28 mouse cellular contexts compared by ENCODE assay signal in genomic region chr1:139292023-139292422, GRCm38 (mm10).
DNase-seq lines count a peak whose midpoint lies in the region; ATAC-seq lines count a peak whose summit lies in the region.
"Had no signal": no experiment of that assay in that cellular context is flagged by ENCODE, and none has a peak within 500 bp of the region (broad histone marks: within the 10 kb centered on the region; RNA-seq: fewer than 3 reads in every experiment).

No protein-coding gene starts in this region.

- H3K4me3 ChIP-seq in kidney, embryonic 16.5 days (ENCODE audit: low read length): no peak overlapping the region
- H3K4me3 ChIP-seq in midbrain, embryonic 14.5 days (replicated peaks; ENCODE audit: low read depth, low read length): no peak overlapping the region
- H3K4me3 ChIP-seq in midbrain, embryonic 15.5 days: no peak overlapping the region
- H3K4me3 ChIP-seq: forebrain, embryonic 13.5 days; heart, embryonic 10.5 days; heart, embryonic 15.5 days; hindbrain, embryonic 13.5 days; liver, embryonic 12.5 days; neural tube, embryonic 15.5 days had no signal

- 48% methylated on average over 4 of the region's 4 CpGs for WGBS in kidney, embryonic 16.5 days
- 23% methylated on average over 4 of the region's 4 CpGs for WGBS in midbrain, embryonic 14.5 days
- WGBS in midbrain, embryonic 15.5 days: 29% methylated on average over 4 of the region's 4 CpGs

- no peak overlapping the region for H3K9ac ChIP-seq in kidney, embryonic 16.5 days (replicated peaks; ENCODE audit: low read length)
- no peak overlapping the region for H3K9ac ChIP-seq in midbrain, embryonic 14.5 days (replicated peaks; ENCODE audit: low read length)
- H3K9ac ChIP-seq in midbrain, embryonic 15.5 days: no peak overlapping the region
- H3K9ac ChIP-seq: forebrain, embryonic 13.5 days; heart, embryonic 15.5 days; hindbrain, embryonic 13.5 days; liver, embryonic 12.5 days; liver, postnatal 0 days; neural tube, embryonic 15.5 days had no signal

- no peak overlapping the region for H3K4me2 ChIP-seq in kidney, embryonic 16.5 days (replicated peaks; ENCODE audit: low read depth, low read length)
- H3K4me2 ChIP-seq in midbrain, embryonic 14.5 days (ENCODE audit: low read length): no peak overlapping the region
- no peak overlapping the region for H3K4me2 ChIP-seq in midbrain, embryonic 15.5 days
- H3K4me2 ChIP-seq: forebrain, embryonic 13.5 days; heart, embryonic 15.5 days; hindbrain, embryonic 13.5 days; liver, embryonic 12.5 days; neural tube, embryonic 15.5 days had no signal

- no peaks in the 10 kb centered on the region for H3K27me3 ChIP-seq in kidney, embryonic 16.5 days (ENCODE audit: insufficient read depth, low read length)
- H3K27me3 ChIP-seq in midbrain, embryonic 14.5 days (ENCODE audit: control insufficient read depth, insufficient read depth, low read length): no peaks in the 10 kb centered on the region
- no peaks in the 10 kb centered on the region for H3K27me3 ChIP-seq in midbrain, embryonic 15.5 days (replicated peaks)
- H3K27me3 ChIP-seq: forebrain, embryonic 13.5 days; heart, embryonic 15.5 days; hindbrain, embryonic 13.5 days; liver, embryonic 12.5 days; neural tube, embryonic 15.5 days had no signal

- H3K4me1 ChIP-seq in kidney, embryonic 16.5 days (ENCODE audit: insufficient read depth, low read length): no peaks in the 10 kb centered on the region
- H3K4me1 ChIP-seq in midbrain, embryonic 14.5 days (ENCODE audit: control insufficient read depth, insufficient read depth, low read length): no peaks in the 10 kb centered on the region
- H3K4me1 ChIP-seq in midbrain, embryonic 15.5 days: no peaks in the 10 kb centered on the region
- H3K4me1 ChIP-seq: heart, embryonic 10.5 days; liver, embryonic 12.5 days; neural tube, embryonic 15.5 days had no signal

- H3K27ac ChIP-seq in kidney, embryonic 16.5 days (ENCODE audit: low read length): no peak overlapping the region
- no peak overlapping the region for H3K27ac ChIP-seq in midbrain, embryonic 14.5 days (replicated peaks; ENCODE audit: low read depth, low read length)
- H3K27ac ChIP-seq in midbrain, embryonic 15.5 days: no peak overlapping the region
- H3K27ac ChIP-seq: heart, embryonic 10.5 days; heart, embryonic 15.5 days; hindbrain, embryonic 13.5 days; liver, embryonic 12.5 days; neural tube, embryonic 15.5 days had no signal

- no peaks in the 10 kb centered on the region for H3K36me3 ChIP-seq in kidney, embryonic 16.5 days (ENCODE audit: insufficient read depth, low read length)
- H3K36me3 ChIP-seq in midbrain, embryonic 14.5 days (ENCODE audit: control insufficient read depth, insufficient read depth, low read length): no peaks in the 10 kb centered on the region
- H3K36me3 ChIP-seq in midbrain, embryonic 15.5 days (replicated peaks): no peaks in the 10 kb centered on the region
- H3K36me3 ChIP-seq: G1E; heart, embryonic 10.5 days; heart, embryonic 15.5 days; hindbrain, embryonic 13.5 days; liver, embryonic 12.5 days; neural tube, embryonic 15.5 days had no signal

- DNase-seq in adrenal gland, postnatal 10 days: peak; percentile 12
- DNase-seq in adrenal gland, postnatal 4 days (ENCODE audit: low spot score in 2 of 2): no peak
- DNase-seq in kidney, adult 8-10 months: no peak
- DNase-seq in midbrain, embryonic 14.5 days: peak; percentile 10
- no peak for DNase-seq in urinary bladder, postnatal 10 days (ENCODE audit: low spot score)
- DNase-seq: cerebellum, adult 8-10 months; cerebellum, postnatal 36 days; gastrocnemius, postnatal 25 days; heart, adult 11 months; kidney, postnatal 25 days; layer of hippocampus, postnatal 36 days; left cerebral cortex, postnatal 4 days; liver, postnatal 0 days; lung, postnatal 36 days; right cerebral cortex, adult 18-20 months; spleen, adult 18-20 months; thymus, postnatal 14 days had no signal

- peak; percentile 46; the same call in 1 of the 2 replicates for ATAC-seq in kidney, embryonic 16.5 days (ENCODE audit: low FRiP score, low TSS enrichment)
- no peak for ATAC-seq in midbrain, embryonic 14.5 days (ENCODE audit: low FRiP score, low TSS enrichment)
- no peak for ATAC-seq in midbrain, embryonic 15.5 days (replicated peaks)
- ATAC-seq: intestine, embryonic 16.5 days; liver, embryonic 12.5 days; liver, postnatal 0 days; Patski had no signal

- no peaks in the 10 kb centered on the region for H3K9me3 ChIP-seq in kidney, embryonic 16.5 days (ENCODE audit: low read length)
- H3K9me3 ChIP-seq in midbrain, embryonic 14.5 days (ENCODE audit: control insufficient read depth, low read length): no peaks in the 10 kb centered on the region
- no peaks in the 10 kb centered on the region for H3K9me3 ChIP-seq in midbrain, embryonic 15.5 days
- H3K9me3 ChIP-seq: forebrain, embryonic 13.5 days; G1E; heart, embryonic 10.5 days; heart, embryonic 15.5 days; hindbrain, embryonic 13.5 days; liver, embryonic 12.5 days; neural tube, embryonic 15.5 days had no signal

Comparison
In these comparisons a context has a peak if more than half of its experiments do, and no peak if none do; other contexts are left out.
1. DNase-seq: peak in adrenal gland, postnatal 10 days (single experiment) and midbrain, embryonic 14.5 days (single experiment); none in adrenal gland, postnatal 4 days (0 of 2), kidney, adult 8-10 months (0 of 2) and urinary bladder, postnatal 10 days (single experiment).